Mouse (Mus musculus): ENCODE measurements around the gene Lrrc20. TPM values are rescaled to one million over a fixed set of nuclear protein-coding genes. Genes with fewer than 3 reads are reported as not detected.

Lrrc20 gene
- polyA plus RNA-seq, 2 experiments = 10.4 to 11.3 TPM

DNA sequence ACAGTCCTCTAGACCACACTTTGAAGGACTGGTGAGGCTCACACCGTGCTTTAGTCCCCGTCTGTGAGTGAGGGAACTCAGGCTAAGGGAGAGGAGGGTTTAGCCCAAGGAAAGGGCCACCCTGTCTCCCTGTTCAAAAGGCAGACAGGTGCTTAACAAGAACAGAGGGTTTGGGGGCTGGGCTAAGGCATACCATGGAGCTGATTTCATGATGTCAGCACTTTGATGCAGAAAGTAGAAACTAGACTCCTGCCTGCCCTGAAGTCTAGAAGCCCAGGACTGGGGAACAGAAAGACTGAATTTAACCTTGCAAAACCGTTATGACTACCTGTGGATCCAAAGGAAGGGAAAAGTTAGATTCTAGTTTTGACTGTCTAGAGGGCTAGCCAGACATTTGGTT is 18.4 kb upstream of the Lrrc20 start:
- H3K4me1 ChIP-seq (ENCODE audit: control insufficient read depth, insufficient read depth, low read length) = no peaks in the 10 kb centered on the region
- ATAC-seq (ENCODE audit: low FRiP score, low read depth) (no peak), DNase-seq (ENCODE audit: low spot score) (no peak)
- H3K27ac ChIP-seq (replicated peaks; ENCODE audit: low read depth, low read length) = no peak overlapping the region
- H3K4me2 ChIP-seq (replicated peaks; ENCODE audit: low read depth, low read length, severe bottlenecking) = no peak overlapping the region
- no peaks in the 10 kb centered on the region for H3K36me3 ChIP-seq (ENCODE audit: control insufficient read depth, insufficient read depth, low read length)
- TF ChIP-seq POLR2A (IDR thresholded peaks at IDR 0.05; ENCODE audit: borderline replicate concordance, extremely low read depth, insufficient read depth, insufficient read length) = no peak
- WGBS = 52% methylated on average over 3 of the region's 3 CpGs
- H3K9ac ChIP-seq (ENCODE audit: low read depth, low read length, severe bottlenecking) = no peak overlapping the region
- H3K9me3 ChIP-seq (ENCODE audit: control insufficient read depth, low read length) = no peaks in the 10 kb centered on the region
- no peaks in the 10 kb centered on the region for H3K27me3 ChIP-seq (ENCODE audit: control insufficient read depth, insufficient read depth, low read length)
- no peak overlapping the region for H3K4me3 ChIP-seq (replicated peaks; ENCODE audit: low read length)

DNA sequence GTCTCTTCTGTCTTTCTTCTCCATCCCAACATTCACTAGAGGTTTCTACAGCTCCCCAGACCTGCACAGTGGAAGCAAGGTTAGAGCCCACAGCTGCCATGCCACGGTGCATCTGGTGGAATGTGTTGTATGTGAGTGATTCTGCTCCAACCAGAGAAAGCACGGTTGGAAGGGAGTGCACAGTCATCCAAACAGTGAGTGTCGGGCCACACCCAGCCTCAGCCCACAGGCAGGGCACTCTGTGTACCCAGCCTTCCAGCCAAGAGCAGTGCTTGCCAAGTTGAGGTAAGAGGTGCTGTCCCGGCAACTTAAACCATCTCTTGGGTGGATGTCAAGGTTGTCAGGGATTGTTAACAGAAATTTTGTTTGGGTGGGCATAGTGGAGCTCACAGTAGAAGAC is 10.6 kb upstream of the Lrrc20 start:
- DNase-seq (ENCODE audit: low spot score) (no peak), ATAC-seq (ENCODE audit: low FRiP score, low read depth) (no peak)
- H3K9ac ChIP-seq (ENCODE audit: low read depth, low read length, severe bottlenecking) = no peak overlapping the region
- no peaks in the 10 kb centered on the region for H3K9me3 ChIP-seq (ENCODE audit: control insufficient read depth, low read length)
- H3K27ac ChIP-seq (replicated peaks; ENCODE audit: low read depth, low read length) = no peak overlapping the region
- H3K27me3 ChIP-seq (ENCODE audit: control insufficient read depth, insufficient read depth, low read length) = no peaks in the 10 kb centered on the region
- TF ChIP-seq POLR2A (IDR thresholded peaks at IDR 0.05; ENCODE audit: borderline replicate concordance, extremely low read depth, insufficient read depth, insufficient read length) = no peak
- no peaks in the 10 kb centered on the region for H3K4me1 ChIP-seq (ENCODE audit: control insufficient read depth, insufficient read depth, low read length)
- no peaks in the 10 kb centered on the region for H3K36me3 ChIP-seq (ENCODE audit: control insufficient read depth, insufficient read depth, low read length)
- no peak overlapping the region for H3K4me2 ChIP-seq (replicated peaks; ENCODE audit: low read depth, low read length, severe bottlenecking)
- H3K4me3 ChIP-seq (replicated peaks; ENCODE audit: low read length) = no peak overlapping the region
- 74% methylated on average over 4 of the region's 4 CpGs for whole genome bisulfite sequencing

DNA sequence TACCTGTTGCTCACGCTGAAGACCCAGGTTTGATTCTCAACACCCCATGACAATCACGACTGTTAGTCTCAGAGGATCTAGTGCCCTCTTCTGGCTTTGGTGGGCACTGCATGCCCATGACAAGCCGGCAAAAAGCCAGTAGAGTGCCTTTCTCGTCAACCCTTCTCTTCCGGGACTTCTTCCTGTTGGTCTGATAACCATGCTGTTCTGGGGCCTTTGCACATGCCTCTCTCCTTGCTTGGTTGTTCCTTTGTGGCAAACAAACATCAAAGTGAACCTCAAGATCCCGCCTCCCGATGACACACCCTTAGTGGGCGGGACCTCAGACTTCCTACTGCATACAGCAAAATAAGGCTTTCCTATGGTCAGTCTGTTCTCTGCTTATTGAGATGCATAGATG is 9.4 kb upstream of the Lrrc20 start:
- 77% methylated on average over 8 of the region's 8 CpGs for WGBS
- Histone ChIP-seq H3K27ac (replicated peaks; ENCODE audit: low read depth, low read length) (no peak overlapping the region), H3K36me3 (ENCODE audit: control insufficient read depth, insufficient read depth, low read length) (no peaks in the 10 kb centered on the region), H3K4me1 (ENCODE audit: control insufficient read depth, insufficient read depth, low read length) (no peaks in the 10 kb centered on the region), H3K27me3 (ENCODE audit: control insufficient read depth, insufficient read depth, low read length) (no peaks in the 10 kb centered on the region), H3K9me3 (ENCODE audit: control insufficient read depth, low read length) (no peaks in the 10 kb centered on the region), H3K9ac (ENCODE audit: low read depth, low read length, severe bottlenecking) (no peak overlapping the region), H3K4me2 (replicated peaks; ENCODE audit: low read depth, low read length, severe bottlenecking) (no peak overlapping the region), H3K4me3 (replicated peaks; ENCODE audit: low read length) (no peak overlapping the region)
- DNase-seq (ENCODE audit: low spot score) (no peak), ATAC-seq (ENCODE audit: low FRiP score, low read depth) (no peak)
- no peak for TF ChIP-seq POLR2A (IDR thresholded peaks at IDR 0.05; ENCODE audit: borderline replicate concordance, extremely low read depth, insufficient read depth, insufficient read length)

GRCm38 (mm10) chr10:61466873-61467272 is 8.7 kb upstream of the Lrrc20 start:
- no peaks in the 10 kb centered on the region for H3K4me1 ChIP-seq (ENCODE audit: control insufficient read depth, insufficient read depth, low read length)
- 26% methylated on average over 5 of the region's 5 CpGs for WGBS
- no peak for TF ChIP-seq POLR2A (IDR thresholded peaks at IDR 0.05; ENCODE audit: borderline replicate concordance, extremely low read depth, insufficient read depth, insufficient read length)
- H3K9ac ChIP-seq (ENCODE audit: low read depth, low read length, severe bottlenecking) = no peak overlapping the region
- H3K36me3 ChIP-seq (ENCODE audit: control insufficient read depth, insufficient read depth, low read length) = no peaks in the 10 kb centered on the region
- ATAC-seq (ENCODE audit: low FRiP score, low read depth) (0 out of 2 replicates have a peak, but pooled peaks have one; percentile 44), DNase-seq (ENCODE audit: low spot score) (peak; percentile 76)
- no peaks in the 10 kb centered on the region for H3K27me3 ChIP-seq (ENCODE audit: control insufficient read depth, insufficient read depth, low read length)
- H3K27ac ChIP-seq (replicated peaks; ENCODE audit: low read depth, low read length) = no peak overlapping the region
- no peak overlapping the region for H3K4me2 ChIP-seq (replicated peaks; ENCODE audit: low read depth, low read length, severe bottlenecking)
- H3K4me3 ChIP-seq (replicated peaks; ENCODE audit: low read length) = no peak overlapping the region
- no peaks in the 10 kb centered on the region for H3K9me3 ChIP-seq (ENCODE audit: control insufficient read depth, low read length)

DNA sequence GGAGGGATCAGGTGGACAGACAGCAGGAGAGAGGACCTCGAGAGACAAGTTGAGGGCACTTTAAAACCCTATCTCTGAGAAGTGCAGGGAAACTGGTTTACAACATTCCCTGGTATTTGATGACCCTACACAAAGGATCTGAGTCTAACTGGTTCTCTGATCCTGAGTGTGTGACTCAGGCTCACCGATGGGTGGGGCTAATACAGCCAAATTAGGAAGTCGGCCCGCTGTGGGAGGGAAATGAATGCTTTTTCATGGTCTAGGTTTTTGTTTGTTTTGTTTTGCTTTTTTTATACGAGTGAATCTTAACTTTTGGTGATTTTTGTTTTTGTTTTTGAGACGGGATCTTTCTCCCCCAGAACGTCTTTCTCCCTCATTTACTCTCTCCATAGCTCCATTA is 6.7 kb upstream of the Lrrc20 start:
- DNase-seq (ENCODE audit: low spot score) (no peak), ATAC-seq (ENCODE audit: low FRiP score, low read depth) (no peak)
- H3K9me3 ChIP-seq (ENCODE audit: control insufficient read depth, low read length) = no peaks in the 10 kb centered on the region
- H3K4me2 ChIP-seq (replicated peaks; ENCODE audit: low read depth, low read length, severe bottlenecking) = no peak overlapping the region
- no peak overlapping the region for H3K9ac ChIP-seq (ENCODE audit: low read depth, low read length, severe bottlenecking)
- H3K4me3 ChIP-seq (replicated peaks; ENCODE audit: low read length) = no peak overlapping the region
- WGBS = 65% methylated on average over 7 of the region's 7 CpGs
- no peaks in the 10 kb centered on the region for H3K4me1 ChIP-seq (ENCODE audit: control insufficient read depth, insufficient read depth, low read length)
- no peak overlapping the region for H3K27ac ChIP-seq (replicated peaks; ENCODE audit: low read depth, low read length)
- TF ChIP-seq POLR2A (IDR thresholded peaks at IDR 0.05; ENCODE audit: borderline replicate concordance, extremely low read depth, insufficient read depth, insufficient read length) = no peak
- no peaks in the 10 kb centered on the region for H3K27me3 ChIP-seq (ENCODE audit: control insufficient read depth, insufficient read depth, low read length)
- no peaks in the 10 kb centered on the region for H3K36me3 ChIP-seq (ENCODE audit: control insufficient read depth, insufficient read depth, low read length)

- 74% methylated on average over 3 of the region's 3 CpGs for WGBS
- Histone ChIP-seq H3K27me3 (ENCODE audit: control insufficient read depth, insufficient read depth, low read length) (no peaks in the 10 kb centered on the region), H3K4me1 (ENCODE audit: control insufficient read depth, insufficient read depth, low read length) (peaks cover 10% of the 10 kb centered on the region), H3K4me3 (replicated peaks; ENCODE audit: low read length) (no peak overlapping the region), H3K4me2 (replicated peaks; ENCODE audit: low read depth, low read length, severe bottlenecking) (no peak overlapping the region), H3K9me3 (ENCODE audit: control insufficient read depth, low read length) (no peaks in the 10 kb centered on the region), H3K36me3 (ENCODE audit: control insufficient read depth, insufficient read depth, low read length) (no peaks in the 10 kb centered on the region), H3K27ac (replicated peaks; ENCODE audit: low read depth, low read length) (no peak overlapping the region), H3K9ac (ENCODE audit: low read depth, low read length, severe bottlenecking) (no peak overlapping the region)
- DNase-seq (ENCODE audit: low spot score) (no peak), ATAC-seq (ENCODE audit: low FRiP score, low read depth) (no peak)
- no peak for TF ChIP-seq POLR2A (IDR thresholded peaks at IDR 0.05; ENCODE audit: borderline replicate concordance, extremely low read depth, insufficient read depth, insufficient read length)
Observed at GRCm38 (mm10) chr10:61473640-61474039, 2.0 kb upstream of the Lrrc20 start.

Measured in limb, embryonic 14.5 days (tissue).